Mouse (Mus musculus) adrenal gland, adult 8-10 months (tissue): ENCODE data around the gene Rimklb. TPM values are rescaled to one million over a fixed set of nuclear protein-coding genes. Genes with fewer than 3 reads are reported as not detected.

Experiments
- DNase-seq: peaks from one replicate; pipeline ENCODE4 v3.0.0; 2022
- total RNA-seq, 4 experiments: library from RNA; stranded (reverse); gene quantifications; 2 replicates each; pipeline ENCODE4 v1.2.4; 2022

The Rimklb gene
- total RNA-seq, 4 experiments from 2014 or later: 0.44 to 0.70 TPM; not detected in 2

DNA sequence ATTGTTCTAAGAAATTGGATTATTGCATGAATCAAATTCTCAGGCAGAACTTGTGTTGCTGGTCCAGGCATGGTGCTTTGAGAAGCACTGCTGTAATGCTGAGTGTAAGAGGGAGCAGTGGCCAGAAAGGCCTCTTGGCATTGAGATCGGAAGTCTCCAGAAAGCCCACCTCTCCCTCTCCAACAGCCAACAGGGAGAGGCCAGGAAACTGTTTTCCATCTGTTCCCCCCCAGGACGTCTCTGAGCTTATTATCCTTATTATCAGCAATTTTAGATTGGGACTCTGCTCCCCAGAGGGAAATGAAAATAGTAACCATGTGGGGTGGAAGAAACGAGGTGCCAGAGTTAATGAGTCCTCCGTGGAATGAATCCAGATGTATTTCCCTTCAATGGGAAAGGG, 82.2 kb downstream of the Rimklb start:
- DNase-seq: no peak

DNA sequence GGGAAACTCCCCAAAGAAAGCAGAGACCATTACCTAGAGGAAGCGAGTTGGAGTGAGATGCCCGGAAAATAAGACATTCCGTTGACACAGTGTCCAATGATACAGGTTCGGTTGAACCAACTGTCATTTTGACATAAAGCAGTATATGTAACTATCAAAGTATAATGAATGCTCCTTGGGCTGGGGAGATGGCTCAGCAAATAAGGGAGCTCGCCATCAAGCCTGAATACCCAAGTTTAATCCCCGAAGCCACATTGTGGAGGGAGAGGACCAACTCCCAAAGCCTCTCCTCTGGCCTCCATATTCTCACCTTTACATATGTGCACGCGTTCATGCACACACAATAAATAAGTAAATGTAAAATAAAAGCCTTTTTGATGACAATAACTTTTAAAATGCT, 87.3 kb downstream of the Rimklb start:
- DNase-seq: no peak

DNA sequence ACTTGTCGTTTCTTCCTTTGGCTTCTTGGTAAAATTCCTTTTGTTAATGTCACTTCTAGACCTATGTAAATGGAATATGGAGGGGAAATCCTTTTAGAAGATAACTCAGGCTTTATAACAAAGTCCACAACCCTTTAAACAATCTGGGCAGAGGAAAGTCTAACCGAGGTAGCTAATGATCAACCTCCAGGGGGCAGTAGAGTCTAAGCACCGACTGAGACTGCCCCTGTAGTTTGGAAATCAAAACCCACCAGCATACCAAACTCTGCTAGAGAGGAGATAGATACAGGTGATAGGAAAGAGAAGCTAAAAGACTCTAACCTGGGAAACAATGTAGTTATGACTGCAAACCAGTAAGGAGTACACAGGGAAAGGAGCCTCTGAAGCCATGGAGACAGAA, 96.3 kb downstream of the Rimklb start:
- no peak for DNase-seq

DNA sequence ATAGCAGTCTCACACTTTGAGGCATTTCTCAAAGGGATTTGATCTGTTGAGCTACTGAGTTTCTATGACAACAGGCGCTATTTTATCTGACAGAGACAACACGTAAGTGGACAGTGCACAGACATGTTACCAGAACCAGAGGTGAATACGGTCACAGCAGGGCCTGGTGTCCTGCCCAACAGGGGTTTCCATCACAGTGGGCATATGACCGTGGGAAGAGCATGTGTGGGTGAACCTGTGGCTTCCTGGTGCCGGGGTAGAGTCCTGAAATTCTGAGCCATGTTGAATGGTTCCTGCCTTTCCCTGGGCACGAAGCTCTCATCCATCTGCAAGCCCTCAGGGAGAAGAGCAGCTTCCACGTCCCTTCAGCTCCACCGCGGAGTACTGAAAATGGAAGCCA, 98.3 kb downstream of the Rimklb start:
- DNase-seq: no peak

Other genes with a start within 250 kb of the Rimklb start
- under 1 TPM in 1 of 4 experiments, not detected in 3; 0.35 TPM for gene Klrg1, start 215.9 kb downstream of the Rimklb start, total RNA-seq
- gene M6pr, start 190.0 kb downstream of the Rimklb start, total RNA-seq: 100 to 1,000 TPM; 149 to 174 (median 167) TPM
- 10 to 100 TPM; 24.0 to 40.3 (median 30.0) TPM for gene Phc1, start 158.2 kb downstream of the Rimklb start, total RNA-seq
- gene Mfap5, start 7.1 kb upstream of the Rimklb start, total RNA-seq: 10 to 100 TPM in 2 of 4 experiments, 1 to 10 TPM in 2; 7.4 to 14.4 (median 10.0) TPM
- not detected for gene Aicda, start 55.0 kb upstream of the Rimklb start, total RNA-seq
- gene Apobec1, start 103.7 kb upstream of the Rimklb start, total RNA-seq: 10 to 100 TPM; 13.4 to 29.5 (median 19.3) TPM
- under 1 TPM; 0.14 to 0.48 (median 0.24) TPM for gene Gdf3, start 111.3 kb upstream of the Rimklb start, total RNA-seq
- gene Dppa3, start 127.6 kb upstream of the Rimklb start, total RNA-seq: not detected
- not detected for gene Nanog, start 208.7 kb upstream of the Rimklb start, total RNA-seq